Mouse (Mus musculus): ENCODE results near the gene Atrip. TPM values are rescaled to one million over a fixed set of nuclear protein-coding genes. Genes with fewer than 3 reads are reported as not detected.
A peak's percentile ranks its signal among the peaks of the same experiment; 100 is the strongest.

Gene Atrip
- polyA plus RNA-seq, 3 experiments from 2014 or later = 19.2 to 28.2 (median 24.9) TPM

- ATAC-seq = no peak
These were observed 17.0 kb downstream of the Atrip start for GRCm38 (mm10) chr9:109056916-109057315.

GRCm38 (mm10) chr9:109056081-109056690 is 17.7 kb downstream of the Atrip start:
- ATAC-seq = no peak

GRCm38 (mm10) chr9:109055271-109056030 is 18.5 kb downstream of the Atrip start:
- ATAC-seq = no peak

- peak; percentile 42 for ATAC-seq
These were observed 19.2 kb downstream of the Atrip start for GRCm38 (mm10) chr9:109054712-109055111.

GRCm38 (mm10) chr9:109053851-109054250 is 20.1 kb downstream of the Atrip start:
- no peak for ATAC-seq

- ATAC-seq = no peak
These were observed 20.6 kb downstream of the Atrip start for GRCm38 (mm10) chr9:109053366-109053765.

GRCm38 (mm10) chr9:109052490-109053260 is 21.2 kb downstream of the Atrip start:
- ATAC-seq = peak; percentile 26

- ATAC-seq = peak; percentile 35
These were observed 22.1 kb downstream of the Atrip start for GRCm38 (mm10) chr9:109051651-109052489.

- peak; percentile 51 for ATAC-seq
These were observed 22.9 kb downstream of the Atrip start for GRCm38 (mm10) chr9:109051011-109051501.

GRCm38 (mm10) chr9:109050674-109050997 is 23.3 kb downstream of the Atrip start:
- ATAC-seq = no peak

GRCm38 (mm10) chr9:109049996-109050673 is 23.8 kb downstream of the Atrip start:
- ATAC-seq = no peak

GRCm38 (mm10) chr9:109049316-109049715 is 24.6 kb downstream of the Atrip start:
- ATAC-seq = no peak

- ATAC-seq = peak; percentile 49
These were observed 27.6 kb downstream of the Atrip start for GRCm38 (mm10) chr9:109046306-109046705.

- ATAC-seq = no peak
These were observed 32.6 kb downstream of the Atrip start for GRCm38 (mm10) chr9:109041351-109041750.

- no peak for ATAC-seq
These were observed 33.0 kb downstream of the Atrip start for GRCm38 (mm10) chr9:109040906-109041305.

GRCm38 (mm10) chr9:109040216-109040615 is 33.7 kb downstream of the Atrip start:
- no peak for ATAC-seq

GRCm38 (mm10) chr9:109039681-109040080 is 34.2 kb downstream of the Atrip start:
- ATAC-seq = no peak

GRCm38 (mm10) chr9:109038901-109039364 is 35.0 kb downstream of the Atrip start:
- ATAC-seq = peak; percentile 21

GRCm38 (mm10) chr9:109038086-109038895 is 35.6 kb downstream of the Atrip start, which contains the start of gene Shisa5:
TSS of gene Shisa5 (plus strand) at chr9:109038565.
- peak; percentile 80 for ATAC-seq

GRCm38 (mm10) chr9:109032435-109032834 is 41.5 kb downstream of the Atrip start:
- ATAC-seq = no peak

- no peak for ATAC-seq
These were observed 42.2 kb downstream of the Atrip start for GRCm38 (mm10) chr9:109031686-109032085.
